Mouse (Mus musculus): ENCODE measurements around the gene Bcs1l. TPM values are rescaled to one million over a fixed set of nuclear protein-coding genes. Genes with fewer than 3 reads are reported as not detected.

The Bcs1l gene
- polyA plus RNA-seq, 1 experiment from 2014 or later, result 18.4 TPM

- no peak overlapping the region for H3K9ac ChIP-seq (replicated peaks; ENCODE audit: low read length)
- ATAC-seq (replicated peaks; ENCODE audit: insufficient number of reproducible peaks, low FRiP score, low TSS enrichment, low read depth), result no peak
- no peaks in the 10 kb centered on the region for H3K27me3 ChIP-seq (ENCODE audit: control insufficient read depth, insufficient read depth, low read length)
- H3K9me3 ChIP-seq (replicated peaks; ENCODE audit: control insufficient read depth, low read length), result no peaks in the 10 kb centered on the region
- no peak overlapping the region for H3K27ac ChIP-seq (replicated peaks; ENCODE audit: low read depth, low read length)
- H3K4me3 ChIP-seq (ENCODE audit: low read depth, low read length), result no peak overlapping the region
- no peak overlapping the region for H3K4me2 ChIP-seq (ENCODE audit: low read depth, low read length)
- 84% methylated on average over 4 of the region's 4 CpGs for whole genome bisulfite sequencing
- no peaks in the 10 kb centered on the region for H3K4me1 ChIP-seq (ENCODE audit: control insufficient read depth, insufficient read depth, low read length)
- no peaks in the 10 kb centered on the region for H3K36me3 ChIP-seq (replicated peaks; ENCODE audit: control insufficient read depth, insufficient read depth, low read depth, low read length)
- DNase-seq (ENCODE audit: low spot score), result no peak
Observed at GRCm38 (mm10) chr1:74626076-74626475, 38.0 kb downstream of the Bcs1l start.

GRCm38 (mm10) chr1:74628001-74628400, 39.9 kb downstream of the Bcs1l start:
- H3K36me3 ChIP-seq (replicated peaks; ENCODE audit: control insufficient read depth, insufficient read depth, low read depth, low read length), result no peaks in the 10 kb centered on the region
- no peaks in the 10 kb centered on the region for H3K27me3 ChIP-seq (ENCODE audit: control insufficient read depth, insufficient read depth, low read length)
- no peak overlapping the region for H3K4me2 ChIP-seq (ENCODE audit: low read depth, low read length)
- H3K4me1 ChIP-seq (ENCODE audit: control insufficient read depth, insufficient read depth, low read length), result no peaks in the 10 kb centered on the region
- H3K27ac ChIP-seq (replicated peaks; ENCODE audit: low read depth, low read length), result no peak overlapping the region
- no peak overlapping the region for H3K4me3 ChIP-seq (ENCODE audit: low read depth, low read length)
- ATAC-seq (replicated peaks; ENCODE audit: insufficient number of reproducible peaks, low FRiP score, low TSS enrichment, low read depth), result no peak
- no peak overlapping the region for H3K9ac ChIP-seq (replicated peaks; ENCODE audit: low read length)
- no peak for DNase-seq (ENCODE audit: low spot score)
- WGBS, result 35% methylated on average over 7 of the region's 7 CpGs
- no peaks in the 10 kb centered on the region for H3K9me3 ChIP-seq (replicated peaks; ENCODE audit: control insufficient read depth, low read length)

- ATAC-seq (replicated peaks; ENCODE audit: insufficient number of reproducible peaks, low FRiP score, low TSS enrichment, low read depth), result no peak
- WGBS, result 89% methylated on average over 4 of the region's 4 CpGs
- Histone ChIP-seq H3K27ac (replicated peaks; ENCODE audit: low read depth, low read length) (no peak overlapping the region), H3K4me2 (ENCODE audit: low read depth, low read length) (no peak overlapping the region), H3K9ac (replicated peaks; ENCODE audit: low read length) (no peak overlapping the region), H3K9me3 (replicated peaks; ENCODE audit: control insufficient read depth, low read length) (no peaks in the 10 kb centered on the region), H3K4me3 (ENCODE audit: low read depth, low read length) (no peak overlapping the region), H3K27me3 (ENCODE audit: control insufficient read depth, insufficient read depth, low read length) (no peaks in the 10 kb centered on the region), H3K36me3 (replicated peaks; ENCODE audit: control insufficient read depth, insufficient read depth, low read depth, low read length) (no peaks in the 10 kb centered on the region), H3K4me1 (ENCODE audit: control insufficient read depth, insufficient read depth, low read length) (no peaks in the 10 kb centered on the region)
- DNase-seq (ENCODE audit: low spot score), result no peak
Observed at GRCm38 (mm10) chr1:74632734-74633133, 44.6 kb downstream of the Bcs1l start.

Small RNAs within 50 kb of the gene (microRNA-seq; reads per million reads assigned to microRNA genes)
- gene Gm25035 (ENCODE audit: borderline number of aligned reads), result not detected

Other genes starting within 250 kb of the Bcs1l start
- 0.22 and 0.36 TPM in 2 replicates for gene Catip, start 226.2 kb upstream of the Bcs1l start, polyA plus RNA-seq (2014; fragmentation: Nextera tagmentation; extraction: Ambion mirVana)
- gene Slc11a1, start 213.1 kb upstream of the Bcs1l start, polyA plus RNA-seq (2014; fragmentation: Nextera tagmentation; extraction: Ambion mirVana), result 2.4 and 4.9 TPM in 2 replicates
- gene Ctdsp1, start 196.8 kb upstream of the Bcs1l start, polyA plus RNA-seq (2014; fragmentation: Nextera tagmentation; extraction: Ambion mirVana), result 60.0 and 66.2 TPM in 2 replicates
- gene Vil1, start 178.9 kb upstream of the Bcs1l start, polyA plus RNA-seq (2014; fragmentation: Nextera tagmentation; extraction: Ambion mirVana), result 0.07 and 0.11 TPM in 2 replicates
- gene Cnot9, start 82.2 kb upstream of the Bcs1l start, polyA plus RNA-seq (2014; fragmentation: Nextera tagmentation; extraction: Ambion mirVana), result 106 and 112 TPM in 2 replicates
- gene Plcd4, start 45.4 kb upstream of the Bcs1l start, polyA plus RNA-seq (2014; fragmentation: Nextera tagmentation; extraction: Ambion mirVana), result 0.33 and 0.42 TPM in 2 replicates
- gene Usp37, start 44.0 kb upstream of the Bcs1l start, polyA plus RNA-seq (2014; fragmentation: Nextera tagmentation; extraction: Ambion mirVana), result 45.7 and 46.5 TPM in 2 replicates
- 7.1 and 7.8 TPM in 2 replicates for gene Zfp142, start within 50 bp of the Bcs1l start, polyA plus RNA-seq (2014; fragmentation: Nextera tagmentation; extraction: Ambion mirVana)
- 9.4 TPM in 2 replicates for gene Rnf25, start 13.1 kb downstream of the Bcs1l start, polyA plus RNA-seq (2014; fragmentation: Nextera tagmentation; extraction: Ambion mirVana)
- gene Stk36, start 13.2 kb downstream of the Bcs1l start, polyA plus RNA-seq (2014; fragmentation: Nextera tagmentation; extraction: Ambion mirVana), result 14.1 and 14.5 TPM in 2 replicates
- 29.6 and 37.1 TPM in 2 replicates for gene Ttll4, start 73.5 kb downstream of the Bcs1l start, polyA plus RNA-seq (2014; fragmentation: Nextera tagmentation; extraction: Ambion mirVana)
- gene Cyp27a1, start 125.3 kb downstream of the Bcs1l start, polyA plus RNA-seq (2014; fragmentation: Nextera tagmentation; extraction: Ambion mirVana), result 11.1 and 12.3 TPM in 2 replicates
- gene Prkag3, start 160.9 kb downstream of the Bcs1l start, polyA plus RNA-seq (2014; fragmentation: Nextera tagmentation; extraction: Ambion mirVana), result not detected in 2 replicates
- gene Wnt6, start 183.6 kb downstream of the Bcs1l start, polyA plus RNA-seq (2014; fragmentation: Nextera tagmentation; extraction: Ambion mirVana), result 15.5 and 19.1 TPM in 2 replicates
- 1.5 and 1.6 TPM in 2 replicates for gene Wnt10a, start 203.2 kb downstream of the Bcs1l start, polyA plus RNA-seq (2014; fragmentation: Nextera tagmentation; extraction: Ambion mirVana)